Mouse (Mus musculus): ENCODE results near the gene Tcl1b1. TPM values are rescaled to one million over a fixed set of nuclear protein-coding genes. Genes with fewer than 3 reads are reported as not detected.
"Not testable (repeated sequence)": the region's sequence is repeated elsewhere in the genome, so short reads cannot be mapped to it uniquely, and the experiment has no call there.

Gene Tcl1b1
- total RNA-seq (2021) = not detected
- long read RNA-seq, experiment 1 = 0 reads
- long read RNA-seq, experiment 2 = 0 reads

DNA sequence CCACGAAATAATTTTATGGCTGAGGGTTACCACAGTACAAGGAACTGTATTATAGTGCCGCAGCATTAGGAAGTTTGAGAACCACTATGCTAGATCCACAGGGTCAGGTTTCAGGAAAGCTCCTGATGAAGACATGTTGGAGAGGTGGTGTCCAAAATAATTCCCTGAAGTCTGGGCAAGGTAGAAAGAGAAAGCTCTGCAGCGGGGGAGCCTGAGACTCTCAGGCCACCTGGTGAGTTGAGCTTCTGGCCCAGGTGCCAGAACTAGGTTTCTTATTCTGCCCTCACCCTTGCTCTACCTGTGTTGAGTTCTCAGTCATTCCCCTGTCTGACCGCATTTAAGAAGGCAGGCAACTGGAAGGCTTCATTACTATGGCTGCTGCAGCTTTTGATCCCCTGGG lies at the start of gene Tcl1b1:
Tcl1b1 (plus strand) TSS at position 301 of the 400 bp plus-strand sequence.
- DNase-seq (ENCODE audit: low spot score in 2 of 2) = no peak

DNA sequence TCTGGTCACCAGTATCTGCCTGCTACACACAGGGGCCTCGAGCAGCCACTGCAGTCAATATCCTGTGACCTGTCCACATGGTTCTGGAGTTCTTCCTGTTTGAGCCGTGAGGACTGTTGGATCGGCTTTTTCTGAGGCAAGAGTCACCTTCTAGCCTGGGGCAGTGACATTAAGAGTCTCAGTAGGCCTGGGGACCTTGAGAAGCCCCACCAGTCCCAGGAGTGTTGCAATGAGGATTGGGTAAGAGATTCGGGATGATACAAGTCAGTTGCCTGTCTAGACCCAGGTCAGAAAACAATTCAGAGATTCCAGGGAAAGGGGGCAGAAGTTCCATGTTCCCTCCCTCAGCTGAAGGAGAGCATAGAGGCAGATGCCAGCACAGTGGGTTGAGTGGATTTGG lies 49.7 kb upstream of the Tcl1b1 start:
- no peak for DNase-seq (ENCODE audit: low spot score in 2 of 2)

GRCm38 (mm10) chr12:105112321-105112988 lies 47.0 kb upstream of the Tcl1b1 start:
- no peak for DNase-seq (ENCODE audit: low spot score in 2 of 2)

DNA sequence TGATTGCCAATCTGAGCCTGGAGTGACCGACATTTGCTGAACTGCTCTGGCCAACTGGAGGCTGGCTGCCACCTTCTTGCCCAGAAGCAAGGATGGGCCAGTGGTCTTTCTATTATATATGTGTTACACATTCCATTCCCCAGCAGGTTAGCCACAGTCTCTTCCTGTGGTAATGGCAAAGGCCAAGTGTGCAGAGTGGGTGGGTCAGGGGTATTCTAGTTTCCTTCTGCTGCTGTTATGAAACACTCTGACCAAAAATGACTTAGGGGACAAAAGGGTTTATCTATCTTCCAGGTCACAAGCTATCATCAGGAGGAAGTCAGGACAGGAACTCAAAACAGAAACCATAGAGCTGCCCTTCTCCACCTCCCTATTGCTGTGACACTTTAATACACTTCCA lies 42.8 kb upstream of the Tcl1b1 start:
- no peak for DNase-seq (ENCODE audit: low spot score in 2 of 2)

DNA sequence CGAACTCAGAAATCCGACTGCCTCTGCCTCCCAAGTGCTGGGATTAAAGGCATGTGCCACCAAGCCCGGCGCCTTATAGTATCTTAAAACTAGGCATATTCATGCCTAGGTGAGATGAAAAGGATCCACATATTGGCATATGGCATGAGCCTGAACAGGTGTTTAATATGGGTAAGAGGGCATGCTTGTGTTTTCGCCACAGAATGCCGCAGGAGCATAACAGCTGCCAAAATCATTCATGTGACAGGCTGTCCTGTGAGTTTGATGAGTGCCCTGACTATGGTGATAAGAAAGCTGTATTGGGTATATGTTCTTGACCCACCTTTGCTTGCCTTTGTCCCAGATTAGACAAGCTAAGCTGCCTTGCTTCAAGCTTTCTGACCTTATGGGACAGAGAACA lies 34.1 kb upstream of the Tcl1b1 start:
- no peak for DNase-seq (ENCODE audit: low spot score in 2 of 2)

DNA sequence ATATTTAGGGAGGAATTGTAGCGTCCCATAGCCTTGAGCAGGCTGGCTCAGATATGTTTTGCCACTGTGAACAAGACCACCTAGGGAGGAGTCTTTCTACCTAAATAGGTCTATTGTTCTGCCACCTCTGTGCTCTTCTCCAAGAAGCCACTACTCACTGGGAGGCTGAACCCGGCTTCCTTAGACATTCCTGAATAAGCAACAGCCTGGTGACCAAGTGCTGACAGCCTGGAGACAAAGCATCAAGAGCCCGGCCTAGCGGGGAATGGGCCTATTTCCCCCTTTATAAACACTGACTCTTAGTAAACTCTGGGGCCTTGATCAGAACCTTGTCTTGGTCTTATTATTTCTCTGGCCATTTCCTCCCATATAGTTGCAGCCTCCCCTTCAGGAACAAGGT lies 33.0 kb upstream of the Tcl1b1 start:
- DNase-seq (ENCODE audit: low spot score in 2 of 2) = no peak

DNA sequence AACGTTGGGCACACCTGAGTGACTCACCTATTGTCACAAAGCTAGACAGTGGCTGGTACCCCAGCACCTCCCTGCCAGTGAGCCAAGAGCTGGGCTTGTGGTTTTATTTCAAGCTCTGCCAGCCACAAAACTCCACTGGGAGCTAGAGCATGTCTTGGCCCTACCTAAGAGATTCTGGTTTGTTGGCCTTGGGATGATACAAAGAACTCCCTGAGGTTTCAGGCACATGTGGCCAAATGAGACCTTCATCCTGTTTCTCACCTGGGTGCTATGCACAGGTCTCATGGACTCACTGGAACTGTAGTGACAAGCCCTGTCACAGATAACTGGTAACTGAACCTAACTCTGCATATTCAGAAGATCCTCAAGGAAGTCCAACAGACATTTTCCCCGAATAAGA lies 31.9 kb upstream of the Tcl1b1 start:
- DNase-seq (ENCODE audit: low spot score in 2 of 2) = no peak

GRCm38 (mm10) chr12:105129494-105130205 lies 29.8 kb upstream of the Tcl1b1 start:
- DNase-seq (ENCODE audit: low spot score in 2 of 2) = not testable (repeated sequence)

GRCm38 (mm10) chr12:105134167-105134566 lies 25.3 kb upstream of the Tcl1b1 start:
- DNase-seq (ENCODE audit: low spot score in 2 of 2) = not testable (repeated sequence)

DNA sequence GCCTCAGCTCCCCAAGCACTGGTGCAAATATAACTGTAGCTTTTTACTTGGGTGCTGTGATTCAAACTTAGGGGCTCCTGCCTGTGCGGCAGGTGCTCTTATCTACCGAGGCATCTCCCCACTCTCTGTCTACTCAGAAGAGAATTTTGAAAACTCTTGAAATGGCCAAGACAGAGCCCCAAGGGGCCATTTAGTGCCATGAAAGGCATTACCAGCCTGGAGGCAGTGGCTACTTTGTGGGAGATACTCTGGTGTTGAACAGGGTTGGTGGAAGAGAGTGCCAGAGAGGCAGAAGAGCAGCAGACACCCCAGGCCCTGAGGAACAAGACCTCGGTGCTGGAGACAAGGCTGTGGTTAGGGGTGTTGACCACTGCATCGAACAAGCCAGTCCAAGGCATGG lies 24.7 kb upstream of the Tcl1b1 start:
- not testable (repeated sequence) for DNase-seq (ENCODE audit: low spot score in 2 of 2)

DNA sequence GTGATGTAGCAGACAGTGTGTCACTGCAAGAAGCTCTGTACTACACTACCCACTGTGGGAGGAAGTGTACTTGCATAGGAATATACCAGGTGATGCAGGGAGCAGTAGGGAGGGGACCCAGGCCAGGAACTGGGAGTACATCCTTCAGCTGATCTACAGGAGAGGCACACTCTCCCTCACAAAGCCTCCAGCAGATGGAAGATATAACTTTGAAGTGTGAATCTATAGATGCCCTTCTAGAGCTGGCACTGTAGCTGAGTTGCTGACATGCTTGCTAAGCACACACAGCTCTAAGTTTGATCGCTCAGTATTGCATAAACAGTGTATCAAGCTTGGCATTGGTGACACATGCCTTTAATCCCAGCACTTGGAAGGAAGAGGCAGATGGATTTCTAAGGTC lies 21.8 kb upstream of the Tcl1b1 start:
- DNase-seq (ENCODE audit: low spot score in 2 of 2) = not testable (repeated sequence)

DNA sequence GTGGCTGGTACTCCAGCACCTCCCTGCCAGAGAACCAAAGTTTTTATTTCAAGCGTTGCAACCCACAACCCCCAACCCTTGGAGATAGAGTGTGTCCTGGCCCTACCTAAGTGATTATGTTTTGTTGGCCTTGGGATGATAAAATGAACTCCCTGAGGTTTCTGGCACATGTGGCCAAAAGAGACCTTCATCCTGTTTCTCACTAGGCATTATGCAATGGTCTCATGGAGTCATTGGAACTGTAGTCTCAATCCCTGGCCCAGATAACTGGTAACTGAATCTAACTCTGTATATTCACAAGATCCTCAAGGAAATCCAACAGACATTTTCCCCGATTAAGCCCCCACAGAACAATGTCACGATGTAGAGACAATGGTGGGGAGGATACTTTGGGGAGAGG lies 16.4 kb upstream of the Tcl1b1 start:
- DNase-seq (ENCODE audit: low spot score in 2 of 2) = no peak

GRCm38 (mm10) chr12:105144928-105145327 lies 14.6 kb upstream of the Tcl1b1 start:
- DNase-seq (ENCODE audit: low spot score in 2 of 2) = not testable (repeated sequence)

DNA sequence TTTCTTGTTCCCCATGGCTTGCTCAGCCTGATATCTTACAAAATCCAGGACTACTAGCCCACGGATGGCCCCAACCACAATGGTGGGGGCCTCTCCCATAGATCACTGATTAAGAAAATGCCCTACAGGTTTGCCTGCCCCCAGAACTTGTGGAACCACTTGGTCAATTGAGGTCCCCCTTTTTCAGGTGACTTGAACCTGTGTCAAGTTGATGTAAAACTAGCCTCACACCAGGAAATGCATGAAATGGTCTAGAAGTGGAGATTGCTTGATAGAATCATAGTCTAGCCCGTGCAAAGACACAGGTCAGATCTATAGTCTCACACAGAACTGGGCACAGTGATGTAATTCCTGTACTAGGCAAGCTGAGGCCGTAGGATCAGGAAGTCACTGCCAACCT lies 13.8 kb upstream of the Tcl1b1 start, which contains the start of gene Tcl1b2:
Tcl1b2 (plus strand) TSS at position 301 of the 400 bp plus-strand sequence.
- DNase-seq (ENCODE audit: low spot score in 2 of 2) = no peak

DNA sequence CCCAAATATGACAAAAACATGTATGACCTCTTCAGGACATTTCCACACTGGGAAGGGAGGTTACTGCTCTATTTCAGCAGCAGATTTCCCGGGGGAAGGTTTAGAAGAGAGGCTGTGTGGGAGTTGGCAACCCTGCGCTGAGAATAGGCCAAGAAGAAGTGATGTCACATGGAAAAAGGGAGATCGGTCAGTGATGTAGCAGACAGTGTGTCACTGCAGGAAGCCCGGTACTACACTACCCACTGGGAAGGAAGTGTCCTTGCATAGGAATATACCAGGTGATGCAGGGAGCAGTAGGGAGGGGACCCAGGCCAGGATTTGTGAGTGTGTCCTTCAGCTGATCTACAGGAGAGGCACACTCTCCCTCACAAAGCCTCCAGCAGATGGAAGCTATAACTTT lies 4.2 kb upstream of the Tcl1b1 start:
- DNase-seq (ENCODE audit: low spot score in 2 of 2) = not testable (repeated sequence)

- no peak for DNase-seq (ENCODE audit: low spot score in 2 of 2)
Observed at GRCm38 (mm10) chr12:105158842-105159241, 648 bp upstream of the Tcl1b1 start.

DNA sequence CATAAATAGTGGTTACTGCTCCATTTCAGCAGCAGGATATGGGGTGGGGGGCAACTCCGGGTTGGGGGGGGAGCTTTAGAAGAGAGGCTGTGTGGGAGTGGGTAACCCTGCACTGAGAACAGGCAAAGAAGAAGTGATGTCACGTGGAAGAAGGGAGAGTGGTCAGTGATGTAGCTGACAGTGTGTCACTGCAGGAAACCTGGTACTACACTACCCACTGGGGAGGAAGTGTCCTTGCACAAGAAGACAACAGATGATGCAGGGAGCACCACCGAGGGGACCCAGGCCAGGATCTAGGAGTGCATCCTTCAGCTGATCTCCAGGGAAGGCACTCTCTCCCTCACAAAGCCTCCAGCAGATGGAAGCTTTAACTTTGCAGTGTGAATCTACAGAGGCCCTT lies 7.2 kb downstream of the Tcl1b1 start:
- no peak for DNase-seq (ENCODE audit: low spot score in 2 of 2)

GRCm38 (mm10) chr12:105173366-105173765 lies 13.9 kb downstream of the Tcl1b1 start:
- no peak for DNase-seq (ENCODE audit: low spot score in 2 of 2)

GRCm38 (mm10) chr12:105174318-105174717 lies 14.8 kb downstream of the Tcl1b1 start:
- DNase-seq (ENCODE audit: low spot score in 2 of 2) = peak; percentile 43 to 58

- DNase-seq (ENCODE audit: low spot score in 2 of 2) = not testable (repeated sequence)
Observed at GRCm38 (mm10) chr12:105176044-105176443, 16.6 kb downstream of the Tcl1b1 start, which contains the start of gene Tcl1b5. Tcl1b5 (plus strand) TSS chr12:105176344.

DNA sequence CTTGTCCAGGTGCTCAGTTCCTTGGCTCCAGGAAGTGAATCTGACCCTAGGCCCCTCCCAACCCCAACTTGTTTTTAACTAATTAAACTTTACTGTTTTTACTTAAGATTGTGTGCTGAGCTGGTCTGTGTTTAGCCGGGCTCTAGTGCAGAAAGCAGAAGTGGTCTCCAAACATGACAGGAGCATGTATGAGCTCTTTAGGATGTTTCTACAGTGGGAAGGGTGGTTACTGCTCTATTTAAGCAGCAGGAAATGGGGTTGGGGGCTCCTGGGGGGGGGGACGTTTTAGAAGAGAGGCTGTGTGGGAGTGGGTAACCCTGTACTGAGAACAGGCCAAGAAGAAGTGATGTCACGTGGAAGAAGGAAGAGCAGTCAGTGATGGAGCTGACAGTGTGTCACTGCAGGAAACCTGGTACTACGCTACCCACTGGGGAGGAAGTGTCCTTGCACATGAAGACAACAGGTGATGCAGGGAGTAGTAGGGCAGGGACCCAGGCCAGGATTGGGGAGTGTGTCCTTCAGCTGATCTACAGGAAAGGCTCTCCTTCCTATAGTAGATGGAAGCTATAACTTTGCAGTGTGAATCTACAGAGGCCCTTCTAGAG lies 21.7 kb downstream of the Tcl1b1 start:
- DNase-seq (ENCODE audit: low spot score in 2 of 2) = not testable (repeated sequence)

DNA sequence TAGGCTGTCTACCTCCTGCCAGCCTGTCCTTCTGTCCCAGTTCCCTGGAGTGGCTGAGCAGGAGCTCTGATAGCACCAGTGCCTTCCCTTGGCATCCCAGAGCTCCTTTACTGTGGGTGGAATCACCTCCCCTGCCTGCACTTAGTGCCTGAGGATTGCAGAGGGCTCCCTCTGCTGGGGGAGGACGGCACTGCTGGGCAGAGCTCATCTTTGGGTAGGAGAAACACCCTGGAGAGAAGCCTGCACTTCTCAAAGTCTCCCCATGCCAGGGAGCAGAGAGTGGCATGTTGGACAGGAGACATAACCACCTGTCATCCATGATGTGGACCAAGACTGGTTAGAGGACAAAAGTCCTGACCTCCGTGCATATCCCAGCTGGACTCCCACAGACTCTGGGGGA lies 29.5 kb downstream of the Tcl1b1 start:
- DNase-seq (ENCODE audit: low spot score in 2 of 2) = not testable (repeated sequence)

All from adrenal gland, postnatal 4 days (tissue).